Mouse (Mus musculus): ENCODE measurements around the gene Ucp3. TPM values are rescaled to one million over a fixed set of nuclear protein-coding genes. Genes with fewer than 3 reads are reported as not detected.
A peak's percentile ranks its signal among the peaks of the same experiment; 100 is the strongest.

The Ucp3 gene
- total and polyA plus RNA-seq, 2 experiments from 2014 or later = 0.19 TPM; not detected in 1

DNA sequence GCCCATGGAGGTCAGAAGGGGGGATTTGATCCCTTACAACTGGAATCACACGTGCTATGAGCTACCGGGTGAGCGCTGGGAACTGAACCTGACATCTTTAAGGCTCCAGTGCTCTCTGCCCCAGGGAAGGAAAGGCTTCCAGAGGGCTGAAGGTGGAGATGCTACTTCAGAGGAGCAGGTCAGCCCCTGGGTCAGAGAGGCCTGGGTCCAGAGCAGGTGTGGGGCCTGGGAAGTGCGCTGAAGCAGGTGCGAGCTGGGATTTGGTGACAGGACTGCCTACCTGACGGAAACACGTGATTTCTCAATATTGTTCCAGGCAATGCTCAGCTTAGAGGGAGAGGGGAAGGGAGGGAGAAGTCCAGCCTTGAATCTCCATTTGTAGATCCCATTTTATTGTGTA lies 8.5 kb upstream of the Ucp3 start:
- no peaks in the 10 kb centered on the region for H3K9me3 ChIP-seq (ENCODE audit: low read length)
- no peak overlapping the region for H3K4me2 ChIP-seq (ENCODE audit: low read depth)
- no peak overlapping the region for H3K27ac ChIP-seq (ENCODE audit: low read depth, low read length)
- H3K4me3 ChIP-seq (ENCODE audit: low read depth, low read length) = no peak overlapping the region
- H3K27me3 ChIP-seq (ENCODE audit: insufficient read depth, low read length) = no peaks in the 10 kb centered on the region
- ATAC-seq = no peak
- TF ChIP-seq CTCF (IDR thresholded peaks at IDR 0.05; ENCODE audit: low read depth) = no peak
- no peak for DNase-seq
- H3K9ac ChIP-seq = no peak overlapping the region
- 97% methylated on average over 7 of the region's 7 CpGs for WGBS
- peaks cover 28% of the 10 kb centered on the region for H3K36me3 ChIP-seq (ENCODE audit: insufficient read depth)
- no peaks in the 10 kb centered on the region for H3K4me1 ChIP-seq (ENCODE audit: insufficient read depth)

- Histone ChIP-seq H3K27me3 (ENCODE audit: insufficient read depth, low read length) (no peaks in the 10 kb centered on the region), H3K36me3 (ENCODE audit: insufficient read depth) (peaks cover 23% of the 10 kb centered on the region), H3K4me3 (ENCODE audit: low read depth, low read length) (no peak overlapping the region), H3K9me3 (ENCODE audit: low read length) (no peaks in the 10 kb centered on the region), H3K27ac (ENCODE audit: low read depth, low read length) (no peak overlapping the region), H3K4me1 (ENCODE audit: insufficient read depth) (no peaks in the 10 kb centered on the region), H3K4me2 (ENCODE audit: low read depth) (no peak overlapping the region), H3K9ac (no peak overlapping the region)
- no peak for TF ChIP-seq CTCF (IDR thresholded peaks at IDR 0.05; ENCODE audit: low read depth)
- no peak for DNase-seq
- 79% methylated on average over 4 of the region's 4 CpGs for WGBS
- ATAC-seq = no peak
Measured at GRCm38 (mm10) chr7:100465248-100465647, 7.5 kb upstream of the Ucp3 start.

- no peak overlapping the region for H3K4me2 ChIP-seq (ENCODE audit: low read depth)
- no peaks in the 10 kb centered on the region for H3K27me3 ChIP-seq (ENCODE audit: insufficient read depth, low read length)
- WGBS = 42% methylated on average over 5 of the region's 5 CpGs
- no peaks in the 10 kb centered on the region for H3K4me1 ChIP-seq (ENCODE audit: insufficient read depth)
- no peak overlapping the region for H3K4me3 ChIP-seq (ENCODE audit: low read depth, low read length)
- H3K36me3 ChIP-seq (ENCODE audit: insufficient read depth) = peaks cover 19% of the 10 kb centered on the region
- H3K9me3 ChIP-seq (ENCODE audit: low read length) = no peaks in the 10 kb centered on the region
- no peak overlapping the region for H3K9ac ChIP-seq
- ATAC-seq = peak; percentile 32; the same call in 1 of the 2 replicates
- DNase-seq = peak; percentile 18
- no peak for TF ChIP-seq CTCF (IDR thresholded peaks at IDR 0.05; ENCODE audit: low read depth)
- 0 out of 2 replicates have a peak overlapping the region, but pooled peaks have one; percentile 40 for H3K27ac ChIP-seq (ENCODE audit: low read depth, low read length)
Measured at GRCm38 (mm10) chr7:100465656-100466309, 7.0 kb upstream of the Ucp3 start.

- 91% methylated on average over 11 of the region's 11 CpGs for WGBS
- no peak overlapping the region for H3K4me3 ChIP-seq (ENCODE audit: low read depth, low read length)
- no peak for ATAC-seq
Measured at GRCm38 (mm10) chr7:100466781-100467510, 5.8 kb upstream of the Ucp3 start.

DNA sequence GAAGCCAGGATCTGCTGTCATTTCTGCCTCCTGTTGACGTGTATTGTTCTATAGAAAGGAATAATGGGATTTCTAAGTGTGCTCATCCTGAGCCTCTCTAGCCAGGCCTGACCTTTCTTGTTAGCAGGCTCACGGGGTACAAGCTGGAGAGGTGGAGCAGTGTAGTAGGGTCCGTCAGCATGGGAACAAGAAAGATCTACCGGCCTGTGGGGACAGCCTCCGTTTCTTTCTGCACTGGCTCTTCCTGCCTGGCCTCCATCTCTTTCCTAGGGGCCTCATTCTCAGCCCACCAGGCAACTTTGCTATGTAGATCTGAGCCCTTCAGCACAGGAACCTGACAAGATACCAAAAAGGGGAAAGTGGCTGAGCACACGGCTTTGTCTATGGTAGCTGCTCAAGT lies 4.0 kb upstream of the Ucp3 start:
- Histone ChIP-seq H3K36me3 (ENCODE audit: insufficient read depth) (peaks cover 15% of the 10 kb centered on the region), H3K27me3 (ENCODE audit: insufficient read depth, low read length) (no peaks in the 10 kb centered on the region), H3K4me1 (ENCODE audit: insufficient read depth) (no peaks in the 10 kb centered on the region), H3K9ac (no peak overlapping the region), H3K4me2 (ENCODE audit: low read depth) (no peak overlapping the region), H3K9me3 (ENCODE audit: low read length) (no peaks in the 10 kb centered on the region), H3K4me3 (ENCODE audit: low read depth, low read length) (no peak overlapping the region), H3K27ac (ENCODE audit: low read depth, low read length) (no peak overlapping the region)
- 89% methylated on average over 6 of the region's 6 CpGs for WGBS
- ATAC-seq (no peak), DNase-seq (no peak)
- no peak for TF ChIP-seq CTCF (IDR thresholded peaks at IDR 0.05; ENCODE audit: low read depth)

More at GRCm38 (mm10) chr7:100466781-100467510, 5.8 kb upstream of the Ucp3 start:
- no peak for TF ChIP-seq CTCF (IDR thresholded peaks at IDR 0.05; ENCODE audit: low read depth)
- no peak overlapping the region for H3K9ac ChIP-seq
- no peaks in the 10 kb centered on the region for H3K27me3 ChIP-seq (ENCODE audit: insufficient read depth, low read length)
- no peak for DNase-seq
- H3K4me1 ChIP-seq (ENCODE audit: insufficient read depth) = no peaks in the 10 kb centered on the region
- no peak overlapping the region for H3K27ac ChIP-seq (ENCODE audit: low read depth, low read length)
- no peaks in the 10 kb centered on the region for H3K9me3 ChIP-seq (ENCODE audit: low read length)
- H3K4me2 ChIP-seq (ENCODE audit: low read depth) = no peak overlapping the region
- peaks cover 18% of the 10 kb centered on the region for H3K36me3 ChIP-seq (ENCODE audit: insufficient read depth)

DNA sequence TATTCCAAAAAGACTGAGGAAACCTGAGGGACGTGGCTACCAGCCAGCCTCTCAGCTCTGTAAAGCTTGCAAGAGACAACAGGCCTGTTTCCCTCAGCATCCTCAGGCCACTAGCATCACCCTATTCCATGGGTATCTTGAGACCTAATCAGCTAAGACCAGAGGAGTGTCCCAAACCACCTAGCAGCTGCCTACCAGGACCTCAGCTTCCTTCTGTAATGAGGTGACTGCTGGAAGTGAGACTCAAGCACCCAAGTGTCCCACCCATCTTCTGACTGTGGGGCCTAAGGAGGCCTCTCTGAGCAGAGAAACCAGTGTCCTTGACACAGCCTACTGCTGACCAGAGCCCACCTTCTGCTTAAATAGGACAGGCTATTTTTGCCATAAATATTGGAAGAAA lies 3.3 kb upstream of the Ucp3 start:
- H3K4me1 ChIP-seq (ENCODE audit: insufficient read depth) = no peaks in the 10 kb centered on the region
- H3K27me3 ChIP-seq (ENCODE audit: insufficient read depth, low read length) = no peaks in the 10 kb centered on the region
- ATAC-seq (no peak), DNase-seq (no peak)
- H3K36me3 ChIP-seq (ENCODE audit: insufficient read depth) = peaks cover 15% of the 10 kb centered on the region
- 86% methylated on average over 1 of the region's 1 CpGs for WGBS
- no peaks in the 10 kb centered on the region for H3K9me3 ChIP-seq (ENCODE audit: low read length)
- H3K27ac ChIP-seq (ENCODE audit: low read depth, low read length) = no peak overlapping the region
- no peak overlapping the region for H3K4me3 ChIP-seq (ENCODE audit: low read depth, low read length)
- no peak overlapping the region for H3K9ac ChIP-seq
- no peak overlapping the region for H3K4me2 ChIP-seq (ENCODE audit: low read depth)
- no peak for TF ChIP-seq CTCF (IDR thresholded peaks at IDR 0.05; ENCODE audit: low read depth)

DNA sequence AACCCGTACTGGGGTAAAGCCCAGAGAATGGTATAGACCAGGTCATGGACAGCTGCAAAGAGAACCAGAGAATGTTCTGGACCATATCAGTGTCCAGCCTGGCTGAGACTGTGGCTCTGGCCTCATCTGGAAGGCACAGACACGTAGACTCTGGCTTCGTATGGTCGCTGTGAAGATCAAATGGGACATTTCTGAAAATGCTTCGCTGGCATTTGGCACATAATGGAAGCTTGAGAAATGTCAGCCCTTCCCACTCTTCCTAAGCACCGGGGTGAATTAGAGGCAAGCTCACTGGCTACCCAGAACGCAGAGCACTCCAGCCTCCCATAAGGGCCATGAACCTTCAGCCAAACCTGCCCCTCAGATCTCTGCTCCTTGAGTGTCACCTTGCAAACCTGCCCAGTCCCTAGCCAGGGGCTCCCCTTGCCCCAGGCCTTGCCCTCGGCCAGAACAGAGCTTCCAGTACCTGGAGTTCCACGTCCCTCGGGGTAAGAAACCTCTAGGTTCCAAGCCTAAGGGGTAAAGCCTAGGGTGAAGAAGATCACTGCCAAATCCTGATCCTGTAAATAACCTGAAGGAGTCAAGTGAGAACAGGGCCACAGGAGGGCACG lies 1.9 kb upstream of the Ucp3 start:
- Histone ChIP-seq H3K4me3 (ENCODE audit: low read depth, low read length) (no peak overlapping the region), H3K27me3 (ENCODE audit: insufficient read depth, low read length) (no peaks in the 10 kb centered on the region), H3K9ac (no peak overlapping the region), H3K9me3 (ENCODE audit: low read length) (no peaks in the 10 kb centered on the region), H3K36me3 (ENCODE audit: insufficient read depth) (peaks cover 12% of the 10 kb centered on the region), H3K4me1 (ENCODE audit: insufficient read depth) (no peaks in the 10 kb centered on the region), H3K27ac (ENCODE audit: low read depth, low read length) (no peak overlapping the region), H3K4me2 (ENCODE audit: low read depth) (no peak overlapping the region)
- no peak for ATAC-seq
- TF ChIP-seq CTCF (IDR thresholded peaks at IDR 0.05; ENCODE audit: low read depth) = no peak
- WGBS = 95% methylated on average over 11 of the region's 11 CpGs
- DNase-seq = no peak
